Mouse (Mus musculus): ENCODE results near the gene Zc3h7b.
A peak's percentile ranks its signal among the peaks of the same experiment; 100 is the strongest.
"Not testable (repeated sequence)": the region's sequence is repeated elsewhere in the genome, so short reads cannot be mapped to it uniquely, and the experiment has no call there.

The Zc3h7b gene

GRCm38 (mm10) chr15:81744992-81745600, at the start of gene Zc3h7b, which contains the start of gene Rangap1:
Gene Zc3h7b (plus strand): TSS chr15:81745057.
Gene Rangap1 (minus strand): TSS chr15:81745530.
- peak; percentile 62 to 76 for DNase-seq (ENCODE audit: low spot score in 2 of 2)

DNA sequence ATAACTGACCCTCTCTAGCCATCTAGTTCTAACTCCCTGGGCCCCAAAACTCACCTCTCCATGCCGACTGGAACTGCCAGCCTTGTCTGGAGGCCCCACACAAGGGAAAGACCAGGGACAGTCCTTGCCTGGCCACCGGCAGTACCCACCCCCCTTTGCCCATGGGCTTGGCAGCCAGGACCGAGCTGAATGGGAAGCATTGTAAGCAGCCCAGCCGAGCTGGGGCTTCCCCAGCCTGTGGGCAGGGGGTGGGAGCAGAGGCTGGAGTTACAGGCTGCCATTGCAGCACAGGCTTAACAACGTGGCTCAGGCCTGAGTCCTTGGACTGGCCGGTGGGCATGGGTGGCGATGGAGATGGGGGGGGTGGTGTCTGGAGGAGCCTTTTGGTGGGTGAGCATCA, 47.7 kb upstream of the Zc3h7b start, which contains the start of gene Chadl:
Chadl (minus strand) TSS at position 113 of the 400 bp plus-strand sequence.
- no peak for DNase-seq (ENCODE audit: low spot score in 2 of 2)

DNA sequence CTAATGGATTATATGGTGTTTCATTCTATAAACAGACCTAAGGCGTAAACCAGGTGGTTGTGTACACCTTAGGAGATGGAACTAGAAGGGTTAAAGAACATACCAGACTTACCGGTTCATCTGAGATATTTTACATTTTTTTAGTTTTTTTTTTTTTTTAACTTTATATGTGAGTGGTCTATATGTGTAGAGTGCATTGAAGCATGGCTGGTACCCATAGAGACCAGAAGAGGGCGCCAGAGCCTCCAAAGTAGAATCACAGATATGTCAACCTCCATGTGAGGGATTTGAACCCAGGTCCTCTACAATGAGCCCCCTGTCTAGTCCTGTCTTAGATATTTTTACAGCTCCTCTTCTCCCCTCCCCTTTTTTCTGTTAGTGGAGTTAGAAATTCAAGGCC, 47.0 kb upstream of the Zc3h7b start:
- no peak for DNase-seq (ENCODE audit: low spot score in 2 of 2)

- DNase-seq (ENCODE audit: low spot score in 2 of 2): no peak
These were observed 46.3 kb upstream of the Zc3h7b start for GRCm38 (mm10) chr15:81698532-81698931.

DNA sequence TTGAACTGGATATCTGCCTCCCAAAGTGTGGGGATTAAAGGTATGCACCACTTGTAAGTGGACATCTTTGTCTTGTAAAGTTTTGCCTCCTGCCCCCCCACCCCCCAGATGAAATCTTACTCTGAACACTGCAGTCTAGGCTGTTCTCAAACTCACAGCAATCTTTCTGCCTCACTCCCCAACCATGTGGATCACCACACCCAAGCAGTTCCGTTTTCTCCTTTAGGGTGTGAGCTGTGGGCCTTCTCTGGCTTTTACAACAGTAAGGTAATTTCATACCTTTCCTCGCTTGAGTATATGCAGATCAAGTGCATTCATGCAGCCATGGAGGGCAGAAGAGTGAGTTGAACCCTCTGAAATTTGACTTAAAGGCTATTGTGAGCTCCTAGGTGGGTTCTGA, 44.7 kb upstream of the Zc3h7b start:
- no peak for DNase-seq (ENCODE audit: low spot score in 2 of 2)

GRCm38 (mm10) chr15:81700601-81701000, 44.3 kb upstream of the Zc3h7b start:
- DNase-seq (ENCODE audit: low spot score in 2 of 2): peak in 1 of 2 experiments; percentile 36

DNA sequence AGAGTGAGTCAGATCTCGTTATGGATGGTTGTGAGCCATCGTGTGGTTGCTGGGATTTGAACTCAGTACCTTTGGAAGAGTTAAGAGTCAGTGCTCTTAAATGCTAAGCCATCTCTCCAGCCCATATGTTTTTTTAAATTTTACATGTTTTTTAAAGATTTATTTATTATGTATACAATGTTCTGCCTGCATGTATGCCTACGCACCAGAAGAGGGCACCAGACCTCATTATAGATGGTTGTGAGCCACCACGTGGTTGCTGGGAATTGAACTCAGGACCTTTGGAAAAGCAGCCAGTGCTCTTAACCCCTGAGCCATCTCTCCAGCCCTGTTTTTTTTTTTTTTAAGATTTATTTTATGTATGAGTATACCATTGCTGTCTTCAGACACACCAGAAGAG, 43.5 kb upstream of the Zc3h7b start:
- DNase-seq (ENCODE audit: low spot score in 2 of 2): not testable (repeated sequence)

DNA sequence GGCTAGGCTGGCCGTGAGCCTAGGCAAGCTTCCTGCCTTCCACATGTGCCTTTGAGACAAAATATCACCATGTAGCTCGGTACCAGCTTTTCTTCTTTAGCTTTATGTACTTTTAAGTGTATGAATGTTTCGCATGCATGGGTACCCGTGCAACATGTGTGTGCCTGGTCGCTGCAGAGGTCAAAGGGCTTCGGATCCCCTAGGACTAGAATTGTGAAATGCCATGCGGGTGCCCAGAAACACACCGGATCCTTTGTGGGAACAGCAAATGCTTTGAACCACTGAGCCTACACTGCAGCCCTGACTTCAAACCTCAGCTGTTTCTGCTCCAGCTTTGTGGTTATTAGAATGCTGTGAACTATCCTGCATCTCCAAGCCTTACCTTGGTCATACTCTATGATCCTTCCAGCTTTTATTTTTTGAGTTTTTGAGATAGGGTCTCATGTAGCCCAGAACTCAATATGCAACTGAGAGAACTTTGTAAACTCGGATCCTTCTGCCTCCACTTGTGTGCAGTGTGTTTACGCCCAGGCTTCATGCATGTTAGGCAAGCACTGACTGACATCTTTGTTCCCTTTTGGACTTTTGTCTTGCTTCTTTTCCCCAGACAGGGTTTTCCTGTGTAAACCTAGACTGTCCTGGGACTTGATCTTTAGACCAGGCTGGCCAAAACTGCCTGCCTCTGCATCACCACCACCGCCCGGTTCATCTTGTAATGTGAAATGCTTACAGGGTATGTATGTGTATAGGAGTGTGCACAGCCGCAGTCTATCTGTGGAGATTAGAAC, 42.4 kb upstream of the Zc3h7b start:
- peak in 1 of 2 experiments; percentile 26 for DNase-seq (ENCODE audit: low spot score in 2 of 2)

GRCm38 (mm10) chr15:81703094-81703489, 41.8 kb upstream of the Zc3h7b start:
- no peak for DNase-seq (ENCODE audit: low spot score in 2 of 2)

DNA sequence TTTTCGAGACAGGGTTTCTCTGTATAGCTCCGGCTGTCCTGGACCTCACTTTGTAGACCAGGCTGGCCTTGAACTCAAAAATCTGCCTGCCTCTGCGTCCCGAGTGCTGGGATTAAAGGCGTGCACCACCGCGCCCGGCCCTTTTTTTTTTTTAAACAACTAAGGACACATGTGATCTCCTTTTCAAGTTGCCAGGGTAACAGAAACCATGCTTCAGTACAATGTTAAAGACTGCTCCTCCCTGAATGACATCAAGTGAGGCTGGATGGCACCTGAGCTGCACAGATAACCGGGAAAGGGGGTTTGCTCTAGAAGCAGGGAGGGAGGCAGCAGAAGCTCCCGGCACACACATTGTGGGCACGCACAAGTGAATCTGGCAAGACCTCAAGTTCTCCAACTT, 35.9 kb upstream of the Zc3h7b start:
- no peak for DNase-seq (ENCODE audit: low spot score in 2 of 2)

GRCm38 (mm10) chr15:81709686-81710085, 35.2 kb upstream of the Zc3h7b start:
- DNase-seq (ENCODE audit: low spot score in 2 of 2): no peak

DNA sequence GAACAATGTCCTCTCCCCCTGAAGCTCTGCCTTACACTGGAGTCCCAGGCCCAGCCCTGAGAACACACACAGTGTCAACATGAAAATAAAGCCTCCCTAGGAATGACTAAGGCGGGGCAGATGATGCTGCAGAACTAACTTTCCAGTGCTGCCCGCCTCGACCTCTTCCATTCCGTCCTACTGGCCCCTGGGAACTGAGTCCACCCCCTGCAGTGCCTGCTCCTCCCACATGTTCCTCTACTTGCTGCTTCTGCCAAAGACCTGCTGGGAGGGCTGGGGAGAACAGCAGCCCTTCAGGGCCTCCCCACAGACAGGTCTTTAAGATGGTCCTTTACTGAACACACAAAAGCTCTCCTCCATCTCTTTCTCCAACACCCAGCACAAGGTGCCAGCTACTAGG, 34.1 kb upstream of the Zc3h7b start:
- DNase-seq (ENCODE audit: low spot score in 2 of 2): no peak

GRCm38 (mm10) chr15:81713742-81714141, 31.1 kb upstream of the Zc3h7b start:
- no peak for DNase-seq (ENCODE audit: low spot score in 2 of 2)

DNA sequence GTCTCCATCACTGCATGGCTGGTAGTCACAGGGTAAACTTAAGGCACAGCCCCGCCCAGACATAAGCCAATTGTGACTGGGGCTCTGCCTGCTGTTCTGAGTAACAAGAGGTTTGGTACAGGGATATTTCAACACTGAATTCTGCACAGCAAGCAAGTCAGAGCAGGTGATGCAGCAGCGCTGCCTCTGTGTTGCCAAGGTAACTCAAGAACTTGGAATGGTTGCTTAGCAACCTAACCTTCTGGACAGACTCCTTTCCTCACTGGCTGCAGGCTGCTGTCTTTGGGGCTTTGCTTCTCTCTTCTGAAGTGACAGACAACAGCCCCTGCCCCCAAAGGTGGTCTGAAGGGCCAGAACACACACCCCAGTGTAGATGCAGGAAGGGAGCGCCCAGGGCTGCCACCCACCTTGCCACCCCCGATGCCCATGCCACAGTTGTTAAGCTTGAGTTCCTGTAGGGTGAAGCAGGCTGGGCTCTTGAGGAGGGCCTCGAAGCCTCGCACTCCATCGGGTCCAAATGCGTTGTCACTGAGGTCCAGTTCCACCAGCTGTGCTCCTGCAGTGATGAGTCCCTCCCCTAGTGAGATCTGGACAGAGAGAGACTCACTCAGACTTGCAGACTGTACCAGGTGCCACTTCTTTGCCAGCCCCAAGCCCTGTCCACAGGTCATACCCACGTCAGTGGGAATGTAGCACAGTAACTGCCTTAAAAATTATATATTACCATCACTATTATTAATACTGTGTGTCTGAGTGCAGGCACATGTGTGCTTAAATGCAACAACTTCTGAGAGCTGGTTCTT, 26.3 kb upstream of the Zc3h7b start:
- no peak for DNase-seq (ENCODE audit: low spot score in 2 of 2)

GRCm38 (mm10) chr15:81719139-81719531, 25.7 kb upstream of the Zc3h7b start:
- DNase-seq (ENCODE audit: low spot score in 2 of 2): no peak

GRCm38 (mm10) chr15:81722361-81722760, 22.5 kb upstream of the Zc3h7b start:
- DNase-seq (ENCODE audit: low spot score in 2 of 2): no peak

DNA sequence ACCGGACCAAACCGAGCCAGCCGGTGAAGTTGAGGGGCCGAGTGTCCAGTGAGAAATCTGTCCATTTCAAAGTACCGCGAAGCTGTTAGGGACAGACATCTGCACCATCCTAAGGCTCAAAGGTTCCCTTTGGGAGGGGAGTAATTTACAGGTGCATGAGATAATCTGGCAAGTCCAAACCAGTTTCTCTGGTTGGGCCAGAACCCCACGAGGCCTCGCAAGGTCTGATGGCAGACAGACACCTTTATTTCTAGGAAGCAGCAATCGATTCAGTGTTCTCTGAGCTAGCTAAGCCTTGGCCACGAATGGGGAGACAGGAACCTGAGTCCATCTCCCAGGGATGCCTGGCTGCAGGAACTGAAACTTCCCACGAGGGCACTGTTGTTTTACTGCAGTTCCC, 21.2 kb upstream of the Zc3h7b start:
- no peak for DNase-seq (ENCODE audit: low spot score in 2 of 2)

DNA sequence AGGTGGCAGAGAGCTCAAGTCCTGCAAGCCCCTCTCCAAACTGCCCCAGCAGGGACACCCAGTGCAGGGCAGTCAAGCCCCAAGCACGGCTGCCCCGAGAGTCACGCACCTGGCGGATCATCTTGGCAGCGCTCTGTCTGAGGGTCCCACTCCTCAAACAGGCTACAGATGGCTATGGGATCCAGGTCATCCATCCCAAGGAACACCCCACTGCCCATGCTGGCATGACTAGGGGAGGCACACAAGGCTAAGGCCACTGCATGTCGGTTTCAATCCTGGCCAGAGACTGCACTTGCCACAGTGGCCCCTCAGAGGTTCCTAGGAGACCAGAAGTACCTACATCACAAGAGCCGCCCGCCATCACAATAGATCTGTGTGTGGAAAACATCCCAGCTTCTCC, 18.9 kb upstream of the Zc3h7b start:
- DNase-seq (ENCODE audit: low spot score in 2 of 2): no peak

DNA sequence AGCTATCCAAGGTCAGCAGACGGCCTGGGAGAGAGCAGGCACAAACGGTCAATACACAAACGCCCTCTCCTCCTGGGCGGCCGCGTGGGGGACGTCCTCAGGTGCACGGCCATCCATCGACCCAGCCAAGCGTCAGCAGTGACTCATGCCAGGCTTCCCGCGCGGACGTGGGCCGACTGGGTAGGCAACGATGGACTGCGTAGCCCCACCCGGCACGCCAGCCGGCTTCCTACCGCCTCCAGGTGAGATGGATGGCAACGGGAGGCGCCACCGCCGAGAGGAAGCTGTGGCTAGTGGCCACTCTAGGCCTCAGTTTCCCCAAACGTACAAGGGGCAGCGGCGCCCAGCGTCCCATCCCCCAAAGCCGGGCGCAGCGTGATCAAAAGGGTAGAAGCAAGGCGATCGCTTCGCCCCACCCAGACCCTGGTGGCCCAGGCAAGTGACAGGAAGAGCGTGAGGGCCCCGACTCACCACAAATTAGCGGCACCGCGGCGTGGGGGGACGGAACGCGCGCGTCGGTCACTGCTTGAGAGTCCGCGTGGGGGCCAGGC, 15.5 kb upstream of the Zc3h7b start:
- peak in 1 of 2 experiments; percentile 29 for DNase-seq (ENCODE audit: low spot score in 2 of 2)

DNA sequence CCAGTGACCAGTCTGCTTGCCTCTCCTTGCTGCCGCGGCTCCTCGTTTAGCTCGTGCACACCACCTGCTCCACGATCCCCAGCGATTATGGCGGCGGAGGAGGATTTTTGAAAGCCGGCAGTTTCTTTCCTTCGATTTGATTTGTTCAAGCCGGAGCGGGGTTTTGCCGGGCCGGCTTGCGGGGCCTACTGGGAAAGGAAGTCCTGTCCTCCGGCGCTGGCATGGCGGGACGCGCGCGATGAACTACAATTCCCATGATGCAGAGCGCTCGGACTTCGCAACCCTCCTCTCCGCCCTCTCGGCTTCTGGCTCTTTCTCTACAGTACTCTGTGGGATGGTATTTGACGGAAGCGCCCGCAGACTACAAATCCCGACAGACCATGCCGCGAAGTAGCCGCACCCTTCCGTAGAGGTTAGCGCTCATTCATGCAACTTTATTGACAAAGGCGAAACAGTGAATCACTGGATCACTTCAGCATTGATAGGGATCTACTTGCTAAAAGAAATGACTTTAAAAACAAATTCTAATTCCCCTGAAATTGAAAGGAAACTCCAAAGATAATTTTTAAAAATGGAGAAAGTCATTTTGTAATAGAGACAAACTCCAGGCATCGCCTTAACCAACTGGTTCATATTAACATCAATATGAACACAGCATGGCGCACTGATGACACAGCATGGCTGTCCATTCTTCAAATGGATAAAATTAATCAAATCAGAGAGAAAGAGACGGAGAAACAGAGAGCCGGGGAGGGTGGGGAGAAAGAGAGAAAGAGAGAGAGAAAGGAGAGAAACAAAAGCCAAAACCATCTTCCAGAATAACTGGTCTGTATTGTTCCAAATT, 14.8 kb upstream of the Zc3h7b start:
- peak; percentile 94 to 98 for DNase-seq (ENCODE audit: low spot score in 2 of 2)

DNA sequence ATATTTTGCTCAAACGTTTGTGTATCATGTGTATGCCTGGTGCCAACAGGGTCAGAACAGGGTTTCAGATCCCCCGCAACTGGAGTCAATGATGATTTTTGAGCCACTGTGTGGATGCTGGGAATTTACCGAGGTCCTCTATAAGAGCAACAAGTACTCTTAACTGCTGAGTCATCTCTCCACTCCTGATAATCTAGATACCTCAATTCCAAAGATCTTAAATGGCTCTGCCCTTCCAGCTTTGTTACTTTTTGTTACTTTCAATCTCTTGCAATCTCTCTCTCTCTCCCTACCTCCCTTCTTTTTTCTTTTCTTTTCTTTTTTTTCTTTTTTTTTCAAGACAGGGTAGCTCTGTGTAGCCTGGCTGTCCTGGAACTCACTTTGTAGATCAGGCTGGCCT, 9.8 kb upstream of the Zc3h7b start:
- DNase-seq (ENCODE audit: low spot score in 2 of 2): no peak

Measured in urinary bladder, postnatal 36 days (tissue).